Mouse (Mus musculus) intestine, postnatal 0 days (tissue): ENCODE measurements around the gene Gm49318. TPM values are rescaled to one million over a fixed set of nuclear protein-coding genes. Genes with fewer than 3 reads are reported as not detected.

Experiments
- ATAC-seq: fragments of 200-750 bp; cut with Nextera tagmentation; 2 replicates; pipeline ENCODE4 v1.8.0; 2017; ENCODE audit warnings: mild to moderate bottlenecking, moderate TSS enrichment, moderate library complexity
- H3K27ac ChIP-seq: fragments of 300-500 bp; sonication (generic); 2 replicates; pipeline ENCODE4 v1.5.1; 2014; ENCODE audit warnings: mild to moderate bottlenecking, low read depth, low read length, moderate library complexity
- H3K27me3 ChIP-seq: fragments of 300-500 bp; sonication (generic); replicated peaks from 2 replicates; pipeline ENCODE4 v1.6.1; 2014; ENCODE audit warnings: low read length, mixed read lengths; ENCODE audit not compliant: control insufficient read depth, insufficient read depth
- H3K36me3 ChIP-seq: fragments of 300-500 bp; sonication (generic); 2 replicates; pipeline ENCODE4 v1.6.1; 2014; ENCODE audit warnings: mild to moderate bottlenecking, moderate library complexity; ENCODE audit not compliant: control insufficient read depth, insufficient read depth
- H3K4me1 ChIP-seq: fragments of 300-500 bp; sonication (generic); replicated peaks from 2 replicates; pipeline ENCODE4 v1.6.1; 2014; ENCODE audit warnings: antibody characterized with exemption, low read length, mixed read lengths; ENCODE audit not compliant: control insufficient read depth, insufficient read depth
- H3K4me2 ChIP-seq: fragments of 300-500 bp; sonication (generic); replicated peaks from 2 replicates; pipeline ENCODE4 v1.6.1; 2014; ENCODE audit warnings: low read depth, mild to moderate bottlenecking, moderate library complexity
- H3K4me3 ChIP-seq: fragments of 300-500 bp; sonication (generic); 2 replicates; pipeline ENCODE4 v1.5.1; 2014; ENCODE audit warnings: low read depth, low read length
- H3K9ac ChIP-seq: fragments of 300-500 bp; sonication (generic); 2 replicates; pipeline ENCODE4 v1.6.1; 2014; ENCODE audit warnings: mild to moderate bottlenecking, low read depth, low read length
- H3K9me3 ChIP-seq: fragments of 300-500 bp; sonication (generic); 2 replicates; pipeline ENCODE4 v1.6.1; 2016; ENCODE audit warnings: mixed run types; ENCODE audit not compliant: control insufficient read depth
- CTCF ChIP-seq: sonication (generic); IDR thresholded peaks from 2 replicates; pipeline ENCODE4 v1.5.1; 2016; ENCODE audit warnings: low read depth, mild to moderate bottlenecking, control low read depth, antibody characterized with exemption, moderate library complexity
- WGBS: fragments of 180-500 bp; shearing (Covaris S2); extraction: QIAGEN DNeasy Blood & Tissue Kit; methylation state at CpG from one replicate; pipeline ENCODE4 v1.1.7; 2014; 5-methylcytosine and 5-hydroxymethylcytosine counted together
- polyA plus RNA-seq: library from polyadenylated mRNA; unstranded; fragments of >200 nt; fragmentation: Nextera tagmentation; extraction: Ambion mirVana; gene quantifications from 2 replicates; pipeline ENCODE4 v1.2.1, GENCODE M21; 2015

The Gm49318 gene
- polyA plus RNA-seq, 1 experiment from 2014 or later: not detected

- Histone ChIP-seq H3K4me1 (0 out of 2 replicates have a peak, but pooled peaks cover 4% of the 10 kb centered on the region), H3K4me3 (no peak overlapping the region), H3K27ac (no peak overlapping the region), H3K27me3 (peaks cover 15% of the 10 kb centered on the region), H3K4me2 (no peak overlapping the region), H3K9ac (no peak overlapping the region), H3K9me3 (no peaks in the 10 kb centered on the region), H3K36me3 (peaks cover 49% of the 10 kb centered on the region)
- ATAC-seq: no peak
- 85% methylated on average over 9 of the region's 9 CpGs for WGBS
- TF ChIP-seq CTCF: no peak
Observed at GRCm38 (mm10) chr9:22058011-22058424, 13.0 kb downstream of the Gm49318 start.

DNA sequence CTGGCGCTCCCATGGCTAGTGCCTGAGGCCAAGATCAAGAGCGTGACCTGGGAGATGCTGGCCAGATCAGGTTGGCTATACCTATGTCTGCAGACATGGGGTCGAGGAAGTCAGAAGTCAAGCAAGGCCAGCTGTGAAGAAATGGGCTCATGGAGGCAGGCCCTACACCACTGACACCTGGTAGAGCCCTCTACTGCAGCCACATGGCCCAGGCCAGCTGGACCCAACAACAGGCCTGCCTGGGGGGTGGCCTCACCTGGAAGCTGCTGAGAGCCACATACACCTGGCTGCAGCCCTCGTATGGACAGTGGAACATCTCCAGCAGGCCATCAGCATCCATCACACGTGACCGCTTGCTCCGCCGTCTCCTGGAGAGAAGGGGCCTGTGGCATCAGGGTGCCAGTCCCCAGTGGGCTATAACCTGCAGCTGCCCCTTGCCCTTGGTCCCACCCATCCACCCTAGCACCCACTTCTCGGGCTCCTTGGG is 14.0 kb downstream of the Gm49318 start:
- Histone ChIP-seq H3K4me1 (0 out of 2 replicates have a peak, but pooled peaks cover 4% of the 10 kb centered on the region), H3K36me3 (peaks cover 40% of the 10 kb centered on the region), H3K27me3 (peaks cover 24% of the 10 kb centered on the region), H3K4me3 (no peak overlapping the region), H3K9me3 (no peaks in the 10 kb centered on the region), H3K27ac (no peak overlapping the region), H3K4me2 (no peak overlapping the region), H3K9ac (no peak overlapping the region)
- TF ChIP-seq CTCF: no peak
- no peak for ATAC-seq
- 91% methylated on average over 9 of the region's 9 CpGs for WGBS

DNA sequence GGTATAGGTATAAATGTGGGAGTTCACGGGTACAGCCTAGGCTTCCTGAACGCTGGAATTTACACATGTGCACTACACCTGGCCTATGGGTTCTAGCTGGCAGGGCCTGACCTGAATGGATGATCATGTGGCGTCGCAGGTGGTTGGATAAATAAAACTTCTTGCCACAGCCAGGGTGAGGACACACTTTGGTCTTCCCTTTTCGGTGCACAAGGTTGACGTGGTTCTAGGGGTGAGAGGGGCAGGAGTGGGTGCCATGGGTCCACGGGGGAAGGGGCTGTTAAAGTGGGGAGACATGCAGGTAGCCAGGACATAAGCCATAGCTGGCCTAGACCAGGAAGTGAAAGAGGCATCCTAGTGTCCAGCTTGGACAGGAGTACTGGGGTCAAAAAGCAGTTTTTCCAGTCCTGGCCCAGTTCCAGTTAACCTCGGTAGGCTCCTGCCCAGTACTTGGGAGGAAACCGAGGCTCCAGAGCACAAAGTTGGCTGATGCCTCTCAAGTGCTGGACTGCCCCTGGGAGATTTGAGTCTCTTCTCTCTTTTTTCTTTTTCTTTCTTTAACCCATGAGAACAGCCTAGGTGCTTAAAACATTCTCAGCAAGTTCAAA is 14.7 kb downstream of the Gm49318 start:
- Histone ChIP-seq H3K27me3 (peaks cover 31% of the 10 kb centered on the region), H3K27ac (no peak overlapping the region), H3K9me3 (no peaks in the 10 kb centered on the region), H3K4me3 (no peak overlapping the region), H3K9ac (no peak overlapping the region), H3K4me2 (no peak overlapping the region), H3K4me1 (0 out of 2 replicates have a peak, but pooled peaks cover 4% of the 10 kb centered on the region), H3K36me3 (peaks cover 35% of the 10 kb centered on the region)
- TF ChIP-seq CTCF: no peak
- no peak for ATAC-seq
- WGBS: 73% methylated on average over 9 of the region's 9 CpGs

DNA sequence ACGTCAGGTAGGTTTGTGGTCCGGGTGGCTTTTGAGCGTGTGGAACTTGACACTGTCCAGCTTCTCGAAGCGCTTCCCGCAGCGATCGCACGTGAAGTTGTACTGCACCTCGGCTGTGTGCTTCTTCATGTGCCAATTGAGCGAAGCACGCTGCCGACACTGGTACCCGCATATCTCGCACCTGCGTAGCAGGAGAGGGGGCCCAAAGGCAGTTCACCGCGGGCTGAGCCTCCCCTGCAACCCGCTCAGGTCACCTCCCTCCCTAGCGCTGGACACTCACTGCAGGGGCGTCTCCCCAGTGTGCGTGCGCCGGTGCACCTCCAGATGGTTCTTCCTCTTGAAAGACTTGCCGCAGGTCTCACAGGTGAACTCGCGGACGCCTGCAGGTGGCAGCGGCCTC is 15.3 kb downstream of the Gm49318 start:
- Histone ChIP-seq H3K27ac (no peak overlapping the region), H3K9ac (no peak overlapping the region), H3K4me2 (no peak overlapping the region), H3K4me3 (no peak overlapping the region), H3K9me3 (no peaks in the 10 kb centered on the region), H3K36me3 (peaks cover 30% of the 10 kb centered on the region), H3K27me3 (peaks cover 38% of the 10 kb centered on the region), H3K4me1 (0 out of 2 replicates have a peak, but pooled peaks cover 4% of the 10 kb centered on the region)
- TF ChIP-seq CTCF: no peak
- no peak for ATAC-seq
- 27% methylated on average over 29 of the region's 29 CpGs for WGBS

- Histone ChIP-seq H3K27me3 (peaks cover 43% of the 10 kb centered on the region), H3K4me2 (peak overlapping the region; percentile 35; the same call in 1 of the 2 replicates), H3K36me3 (peaks cover 27% of the 10 kb centered on the region), H3K9me3 (no peaks in the 10 kb centered on the region), H3K9ac (no peak overlapping the region), H3K4me1 (0 out of 2 replicates have a peak, but pooled peaks cover 7% of the 10 kb centered on the region), H3K4me3 (no peak overlapping the region), H3K27ac (no peak overlapping the region)
- peak; percentile 29 for ATAC-seq
- WGBS: 3% methylated on average over 32 of the region's 32 CpGs
- TF ChIP-seq CTCF: peak; percentile 86
Observed at GRCm38 (mm10) chr9:22054411-22055076, 16.5 kb downstream of the Gm49318 start.

- H3K4me3 ChIP-seq: no peak overlapping the region
- peaks cover 43% of the 10 kb centered on the region for H3K27me3 ChIP-seq
- no peak for ATAC-seq
Observed at GRCm38 (mm10) chr9:22053657-22054056, 17.4 kb downstream of the Gm49318 start.

More at GRCm38 (mm10) chr9:22053657-22054056, 17.4 kb downstream of the Gm49318 start:
- 0 out of 2 replicates have a peak, but pooled peaks cover 7% of the 10 kb centered on the region for H3K4me1 ChIP-seq
- 25% methylated on average over 7 of the region's 7 CpGs for WGBS
- H3K9me3 ChIP-seq: no peaks in the 10 kb centered on the region
- no peak for TF ChIP-seq CTCF
- no peak overlapping the region for H3K4me2 ChIP-seq
- no peak overlapping the region for H3K9ac ChIP-seq
- H3K36me3 ChIP-seq: peaks cover 20% of the 10 kb centered on the region
- no peak overlapping the region for H3K27ac ChIP-seq
